Mouse (Mus musculus): ENCODE measurements around the gene Gm6880. TPM values are rescaled to one million over a fixed set of nuclear protein-coding genes. Genes with fewer than 3 reads are reported as not detected.
"Not testable (repeated sequence)": the region's sequence is repeated elsewhere in the genome, so short reads cannot be mapped to it uniquely, and the experiment has no call there.

The Gm6880 gene
- not detected in 2 replicates for polyA plus RNA-seq (2016; fragmentation: Nextera tagmentation; extraction: Ambion mirVana)

DNA sequence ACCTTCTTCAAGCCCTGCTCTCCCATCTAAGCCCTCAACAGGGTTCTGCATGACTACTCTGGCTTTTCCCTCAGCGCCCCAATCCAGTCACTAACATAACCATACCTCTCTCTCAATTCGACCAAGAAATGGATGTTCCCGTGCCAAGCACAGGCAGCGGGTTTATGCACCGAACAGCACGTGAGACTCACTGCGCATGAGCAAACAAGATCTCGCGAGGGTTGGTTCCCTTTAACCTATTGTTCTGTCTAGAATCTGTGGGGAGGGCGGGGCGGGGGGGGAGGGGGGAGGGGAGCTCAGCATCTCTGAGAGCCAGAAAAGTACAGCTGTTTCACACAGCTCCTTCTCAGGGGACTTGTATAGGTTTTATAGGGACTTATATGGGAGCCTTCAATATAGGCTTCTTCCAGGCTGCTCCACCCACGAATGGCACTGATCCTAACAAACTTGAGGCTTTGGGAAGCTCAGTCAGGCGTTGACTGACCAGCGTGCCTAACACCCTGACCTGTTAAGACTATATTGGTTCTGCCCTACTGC is at the start of gene Gm6880:
Gene Gm6880, minus strand, starts transcription at position 51 of the 537 bp plus-strand sequence.
- not testable (repeated sequence) for H3K4me1 ChIP-seq (replicated peaks); H3K27me3 ChIP-seq (replicated peaks); H3K4me2 ChIP-seq; H3K4me3 ChIP-seq; H3K9me3 ChIP-seq (replicated peaks); H3K9ac ChIP-seq; H3K27ac ChIP-seq (ENCODE audit: poor library complexity, severe bottlenecking); ATAC-seq (ENCODE audit: insufficient number of reproducible peaks, low FRiP score); H3K36me3 ChIP-seq
- WGBS, result 70% methylated on average over 14 of the region's 14 CpGs

DNA sequence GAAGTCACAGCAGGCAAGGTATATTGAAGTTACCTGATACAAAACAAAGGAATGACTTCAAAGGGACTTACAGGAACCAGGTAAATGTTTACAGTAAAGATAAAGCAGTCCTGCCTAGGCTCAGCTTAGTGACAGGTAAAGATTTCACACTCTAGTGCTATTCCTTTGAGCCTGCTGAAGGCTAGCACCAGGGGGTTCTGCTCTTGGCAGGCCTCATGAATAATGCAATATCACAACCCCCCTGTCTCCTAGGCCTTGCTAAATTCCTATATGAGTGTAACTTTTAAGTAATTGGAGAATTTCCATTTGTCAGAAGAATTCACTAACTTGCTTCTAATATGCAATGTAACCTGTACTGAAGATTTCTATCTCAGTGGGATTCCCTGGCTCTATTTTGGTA is 36.3 kb upstream of the Gm6880 start:
- ATAC-seq (ENCODE audit: insufficient number of reproducible peaks, low FRiP score); H3K27me3 ChIP-seq (replicated peaks); H3K27ac ChIP-seq (ENCODE audit: poor library complexity, severe bottlenecking); H3K4me3 ChIP-seq; H3K36me3 ChIP-seq; H3K4me2 ChIP-seq; H3K4me1 ChIP-seq (replicated peaks); H3K9ac ChIP-seq; H3K9me3 ChIP-seq (replicated peaks): not testable (repeated sequence)

- no peak overlapping the region for H3K4me3 ChIP-seq
- ATAC-seq (ENCODE audit: insufficient number of reproducible peaks, low FRiP score), result no peak
- WGBS, result 44% methylated on average over 1 of the region's 1 CpGs
- H3K9ac ChIP-seq, result no peak overlapping the region
- no peaks in the 10 kb centered on the region for H3K36me3 ChIP-seq
- no peaks in the 10 kb centered on the region for H3K27me3 ChIP-seq (replicated peaks)
- no peaks in the 10 kb centered on the region for H3K4me1 ChIP-seq (replicated peaks)
- H3K4me2 ChIP-seq, result no peak overlapping the region
- no peak overlapping the region for H3K27ac ChIP-seq (ENCODE audit: poor library complexity, severe bottlenecking)
- H3K9me3 ChIP-seq (replicated peaks), result no peaks in the 10 kb centered on the region
These were observed 15.9 kb upstream of the Gm6880 start for GRCm38 (mm10) chrX:74497131-74497530.

DNA sequence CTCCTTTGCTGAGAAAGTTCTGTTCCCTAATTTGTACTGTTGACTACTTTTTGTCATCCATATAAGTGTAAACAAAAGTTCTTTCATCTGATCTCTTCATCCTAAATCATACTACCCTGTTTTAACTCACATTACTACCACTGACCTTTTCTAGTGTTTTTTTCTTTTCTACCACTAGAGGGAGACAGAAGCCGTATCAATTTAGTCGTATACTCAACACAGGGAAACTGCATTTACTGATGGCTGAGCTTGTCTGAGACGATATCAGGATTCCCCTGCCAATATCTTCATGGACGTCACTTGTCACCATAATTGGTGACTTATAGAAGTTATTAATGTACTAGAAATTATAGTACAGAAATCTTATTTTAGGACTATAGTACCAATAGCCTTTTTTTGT is 28.4 kb downstream of the Gm6880 start:
- WGBS, result 16% methylated on average over 4 of the region's 4 CpGs
- peaks cover 23% of the 10 kb centered on the region for H3K36me3 ChIP-seq
- H3K9ac ChIP-seq, result no peak overlapping the region
- H3K4me2 ChIP-seq, result no peak overlapping the region
- no peaks in the 10 kb centered on the region for H3K9me3 ChIP-seq (replicated peaks)
- H3K4me1 ChIP-seq (replicated peaks), result no peaks in the 10 kb centered on the region
- no peaks in the 10 kb centered on the region for H3K27me3 ChIP-seq (replicated peaks)
- no peak overlapping the region for H3K27ac ChIP-seq (ENCODE audit: poor library complexity, severe bottlenecking)
- no peak overlapping the region for H3K4me3 ChIP-seq
- no peak for ATAC-seq (ENCODE audit: insufficient number of reproducible peaks, low FRiP score)

- H3K27me3 ChIP-seq (replicated peaks), result no peaks in the 10 kb centered on the region
- H3K36me3 ChIP-seq, result peaks cover 24% of the 10 kb centered on the region
- no peak overlapping the region for H3K4me2 ChIP-seq
- H3K4me1 ChIP-seq (replicated peaks), result no peaks in the 10 kb centered on the region
- H3K27ac ChIP-seq (ENCODE audit: poor library complexity, severe bottlenecking), result no peak overlapping the region
- no peak for ATAC-seq (ENCODE audit: insufficient number of reproducible peaks, low FRiP score)
- H3K4me3 ChIP-seq, result no peak overlapping the region
- 74% methylated on average over 4 of the region's 4 CpGs for WGBS
- no peaks in the 10 kb centered on the region for H3K9me3 ChIP-seq (replicated peaks)
- H3K9ac ChIP-seq, result no peak overlapping the region
These were observed 29.9 kb downstream of the Gm6880 start for GRCm38 (mm10) chrX:74451157-74451912.

Other genes with a start within 250 kb of the Gm6880 start
- 226 and 227 TPM in 2 replicates for gene Flna, start 231.6 kb downstream of the Gm6880 start, polyA plus RNA-seq (2016; fragmentation: Nextera tagmentation; extraction: Ambion mirVana)
- gene Emd, start 226.7 kb downstream of the Gm6880 start, polyA plus RNA-seq (2016; fragmentation: Nextera tagmentation; extraction: Ambion mirVana), result 16.8 and 17.3 TPM in 2 replicates
- gene Rpl10, start 210.6 kb downstream of the Gm6880 start, polyA plus RNA-seq (2016; fragmentation: Nextera tagmentation; extraction: Ambion mirVana), result 437 and 446 TPM in 2 replicates
- 70.5 and 71.3 TPM in 2 replicates for gene Taz, start 199.5 kb downstream of the Gm6880 start, polyA plus RNA-seq (2016; fragmentation: Nextera tagmentation; extraction: Ambion mirVana)
- gene Dnase1l1, start 199.1 kb downstream of the Gm6880 start, polyA plus RNA-seq (2016; fragmentation: Nextera tagmentation; extraction: Ambion mirVana), result 10.2 and 10.8 TPM in 2 replicates
- gene Atp6ap1, start 184.3 kb downstream of the Gm6880 start, polyA plus RNA-seq (2016; fragmentation: Nextera tagmentation; extraction: Ambion mirVana), result 125 and 128 TPM in 2 replicates
- 167 and 174 TPM in 2 replicates for gene Gdi1, start 176.4 kb downstream of the Gm6880 start, polyA plus RNA-seq (2016; fragmentation: Nextera tagmentation; extraction: Ambion mirVana)
- gene Fam50a, start 168.4 kb downstream of the Gm6880 start, polyA plus RNA-seq (2016; fragmentation: Nextera tagmentation; extraction: Ambion mirVana), result 53.1 and 55.1 TPM in 2 replicates
- 9.6 and 9.8 TPM in 2 replicates for gene Plxna3, start 152.3 kb downstream of the Gm6880 start, polyA plus RNA-seq (2016; fragmentation: Nextera tagmentation; extraction: Ambion mirVana)
- 93.9 and 95.5 TPM in 2 replicates for gene Lage3, start 127.8 kb downstream of the Gm6880 start, polyA plus RNA-seq (2016; fragmentation: Nextera tagmentation; extraction: Ambion mirVana)
- 57.4 and 58.2 TPM in 2 replicates for gene Ubl4a, start 108.2 kb downstream of the Gm6880 start, polyA plus RNA-seq (2016; fragmentation: Nextera tagmentation; extraction: Ambion mirVana)
- gene Slc10a3, start 108.0 kb downstream of the Gm6880 start, polyA plus RNA-seq (2016; fragmentation: Nextera tagmentation; extraction: Ambion mirVana), result 13.5 and 13.7 TPM in 2 replicates
- 25.7 and 26.8 TPM in 2 replicates for gene Fam3a, start 88.1 kb downstream of the Gm6880 start, polyA plus RNA-seq (2016; fragmentation: Nextera tagmentation; extraction: Ambion mirVana)
- 25.6 and 29.4 TPM in 2 replicates for gene Ikbkg, start 88.1 kb downstream of the Gm6880 start, polyA plus RNA-seq (2016; fragmentation: Nextera tagmentation; extraction: Ambion mirVana)
- gene G6pdx, start 52.2 kb downstream of the Gm6880 start, polyA plus RNA-seq (2016; fragmentation: Nextera tagmentation; extraction: Ambion mirVana), result 18.5 TPM in 2 replicates
- not detected in 2 replicates for gene Olfr1326-ps1, start 93.5 kb upstream of the Gm6880 start, polyA plus RNA-seq (2016; fragmentation: Nextera tagmentation; extraction: Ambion mirVana)
- gene Olfr1325, start 111.3 kb upstream of the Gm6880 start, polyA plus RNA-seq (2016; fragmentation: Nextera tagmentation; extraction: Ambion mirVana), result not detected in 2 replicates
- not detected in 2 replicates for gene Gm5640, start 164.2 kb upstream of the Gm6880 start, polyA plus RNA-seq (2016; fragmentation: Nextera tagmentation; extraction: Ambion mirVana)

Measured in heart, embryonic 12.5 days (tissue).